Mouse (Mus musculus) liver, embryonic 14.5 days (tissue): ENCODE measurements around the gene Kpna6.

ENCODE experiments used
- CTCF ChIP-seq: IDR thresholded peaks from 2 replicates; pipeline ENCODE4 v1.5.1; 2016; ENCODE audit warnings: antibody characterized with exemption, low read depth, control low read depth
- EP300 ChIP-seq: IDR thresholded peaks from 2 replicates; pipeline ENCODE4 v1.6.1; 2016; ENCODE audit warnings: antibody characterized with exemption, low read depth

GRCm38 (mm10) chr4:129654770-129655169 lies 17.8 kb downstream of the Kpna6 start:
- TF ChIP-seq EP300: no peak
- TF ChIP-seq CTCF: no peak
